Mouse (Mus musculus): ENCODE data around the gene Flrt3. TPM values are rescaled to one million over a fixed set of nuclear protein-coding genes. Genes with fewer than 3 reads are reported as not detected.

Gene Flrt3
- 12.4 TPM for polyA plus RNA-seq (2014; fragmentation: Illumina TruSeq; extraction: RNeasy Lipid Tissue Mini Kit (QIAGEN cat#74804); ENCODE audit: insufficient read depth, low read depth, low replicate concordance)

DNA sequence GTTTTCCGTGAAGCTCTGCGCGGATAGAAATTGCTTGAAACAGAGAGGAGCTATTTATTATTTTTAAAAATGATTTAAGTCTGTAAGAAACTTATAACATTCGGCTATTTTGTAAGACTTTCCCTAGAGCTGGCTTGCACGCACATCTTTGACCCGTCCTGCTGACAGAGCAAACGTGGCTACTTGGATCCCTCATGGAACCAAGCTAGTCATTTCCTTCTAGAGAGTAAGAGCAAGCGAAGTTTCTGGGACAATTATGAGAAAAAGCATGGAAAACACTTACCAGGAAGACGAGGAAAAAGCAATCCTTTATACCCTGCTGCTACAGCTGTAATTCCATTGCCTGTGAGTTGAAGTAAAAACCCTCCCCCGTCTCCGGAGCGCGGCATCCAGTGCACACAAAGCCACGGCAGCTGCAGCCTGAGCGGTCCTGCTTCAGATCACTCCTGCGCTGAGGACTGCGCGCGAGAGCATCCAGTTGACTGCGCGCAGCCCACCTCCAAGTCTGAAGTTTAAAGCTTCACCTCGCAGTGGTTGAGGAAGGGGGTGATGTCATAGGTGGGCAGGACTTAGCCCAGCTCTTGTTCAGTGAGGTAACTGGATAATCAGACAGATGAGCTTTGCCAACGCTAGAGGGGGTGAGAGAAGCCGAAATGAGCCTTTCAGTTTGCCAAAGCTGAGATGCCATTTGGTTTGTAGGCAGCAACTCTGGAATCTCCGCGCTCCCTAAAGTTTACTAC is at the start of gene Flrt3:
Gene Flrt3 (minus strand): TSS at position 507 of the 740 bp plus-strand sequence.

Measured in lung, adult 10 weeks (tissue).